Mouse (Mus musculus) kidney, postnatal 10 days (tissue): ENCODE results near the gene Fbxo40.

Experiments
- DNase-seq: peaks from one replicate; pipeline ENCODE4 v3.0.0; 2021; ENCODE audit warnings: mixed read lengths

The Fbxo40 gene

DNA sequence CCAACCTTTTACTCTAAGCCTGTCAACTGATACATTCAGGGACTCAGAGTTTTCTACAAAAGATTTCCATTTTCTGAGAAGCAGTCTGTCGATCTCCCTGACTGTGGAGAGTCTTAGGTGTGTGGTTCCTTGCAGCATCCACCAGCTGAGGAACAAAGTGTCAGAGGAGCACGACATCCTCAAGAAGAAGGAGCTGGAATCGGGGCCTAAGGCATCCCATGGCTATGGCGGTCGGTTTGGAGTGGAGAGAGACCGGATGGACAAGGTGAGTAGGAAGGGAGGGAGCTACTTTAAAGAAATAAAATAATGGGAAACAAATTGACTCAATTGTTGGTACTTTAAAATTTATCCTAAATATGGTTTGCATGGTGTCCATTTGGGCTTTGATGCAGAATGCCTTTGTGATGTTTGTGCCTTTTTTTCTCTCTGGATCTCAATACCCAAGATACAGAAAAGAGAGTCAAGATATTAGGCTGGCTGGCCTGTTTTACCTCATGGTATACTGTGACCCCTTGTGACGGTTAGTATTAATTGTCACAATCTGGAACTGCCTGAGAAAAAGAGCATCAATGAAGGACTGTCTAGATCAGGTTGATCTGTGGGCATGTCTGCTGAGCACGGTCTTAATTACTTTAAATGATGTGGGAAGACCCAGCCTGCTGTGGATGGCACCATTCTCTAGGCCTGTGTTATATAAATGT is 43.7 kb downstream of the Fbxo40 start:
- no peak for DNase-seq

- DNase-seq, result peak; percentile 16
These were observed 45.3 kb downstream of the Fbxo40 start for GRCm38 (mm10) chr16:36944895-36945424.

- no peak for DNase-seq
These were observed 46.7 kb downstream of the Fbxo40 start for GRCm38 (mm10) chr16:36943591-36943990.

DNA sequence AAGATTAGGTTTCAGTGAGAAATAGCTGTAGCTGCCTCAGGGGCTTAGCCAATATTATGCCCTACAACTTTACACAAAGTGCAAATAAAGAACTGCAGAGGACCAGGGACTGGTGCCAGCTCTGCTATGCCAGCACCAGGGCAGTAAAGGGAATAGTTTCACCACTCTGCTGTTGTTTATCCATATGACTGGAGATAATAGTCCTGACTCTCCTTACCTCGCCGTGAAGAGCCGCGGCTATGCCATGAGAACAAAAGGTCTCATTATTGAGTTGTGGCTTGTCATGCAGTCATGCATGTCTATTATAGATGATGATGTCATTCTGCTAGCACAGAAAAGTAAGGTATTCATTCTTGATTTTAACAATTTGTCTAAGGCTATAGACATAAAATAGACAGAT is 48.4 kb downstream of the Fbxo40 start:
- DNase-seq, result no peak

DNA sequence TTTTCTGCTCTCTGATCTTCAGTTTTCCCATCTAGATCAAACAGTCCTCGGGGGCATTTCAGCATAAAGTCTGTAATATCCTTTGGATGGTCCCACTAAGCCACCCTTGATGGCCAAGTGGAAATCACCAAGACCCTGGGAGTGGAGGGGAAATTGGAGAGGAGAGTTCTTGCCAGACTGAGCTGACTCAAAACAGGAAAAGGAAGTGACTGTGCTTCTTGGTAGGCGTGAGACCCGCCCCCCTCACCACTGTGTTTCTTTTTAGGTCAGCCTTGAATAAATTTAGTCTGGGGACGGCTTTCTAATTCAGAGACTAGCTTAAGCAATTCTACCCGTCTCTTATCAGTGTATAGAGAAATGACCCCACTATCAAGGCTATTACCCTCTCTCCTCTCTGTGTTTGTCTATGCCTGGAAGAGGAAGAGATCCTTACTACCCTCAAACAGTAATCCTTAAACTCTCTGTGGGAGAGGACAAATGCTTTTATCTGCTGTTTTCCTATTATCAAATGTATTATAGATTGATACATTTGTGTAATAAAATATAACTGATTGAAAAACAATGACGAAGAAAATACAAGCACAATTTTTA is 49.0 kb downstream of the Fbxo40 start:
- DNase-seq, result peak; percentile 18

DNA sequence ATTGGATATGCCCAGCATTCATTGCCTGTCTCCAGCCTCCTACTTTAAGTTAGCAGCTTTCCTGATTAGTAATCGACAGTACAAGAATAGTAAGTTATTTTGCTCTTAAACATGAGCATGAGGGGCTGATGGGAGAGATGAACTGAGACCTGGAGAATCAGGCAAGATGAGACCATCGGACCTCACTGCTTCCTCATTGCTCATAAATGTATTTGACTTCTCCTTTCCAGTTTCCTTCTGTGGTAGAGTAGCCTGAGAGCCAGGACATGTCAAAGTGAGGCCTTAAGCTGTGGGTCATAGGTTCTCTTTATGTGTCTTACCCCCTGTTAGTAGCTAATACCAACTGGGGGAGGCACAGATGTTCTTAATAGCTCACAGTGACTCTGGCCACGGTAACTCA is 54.5 kb downstream of the Fbxo40 start:
- no peak for DNase-seq

DNA sequence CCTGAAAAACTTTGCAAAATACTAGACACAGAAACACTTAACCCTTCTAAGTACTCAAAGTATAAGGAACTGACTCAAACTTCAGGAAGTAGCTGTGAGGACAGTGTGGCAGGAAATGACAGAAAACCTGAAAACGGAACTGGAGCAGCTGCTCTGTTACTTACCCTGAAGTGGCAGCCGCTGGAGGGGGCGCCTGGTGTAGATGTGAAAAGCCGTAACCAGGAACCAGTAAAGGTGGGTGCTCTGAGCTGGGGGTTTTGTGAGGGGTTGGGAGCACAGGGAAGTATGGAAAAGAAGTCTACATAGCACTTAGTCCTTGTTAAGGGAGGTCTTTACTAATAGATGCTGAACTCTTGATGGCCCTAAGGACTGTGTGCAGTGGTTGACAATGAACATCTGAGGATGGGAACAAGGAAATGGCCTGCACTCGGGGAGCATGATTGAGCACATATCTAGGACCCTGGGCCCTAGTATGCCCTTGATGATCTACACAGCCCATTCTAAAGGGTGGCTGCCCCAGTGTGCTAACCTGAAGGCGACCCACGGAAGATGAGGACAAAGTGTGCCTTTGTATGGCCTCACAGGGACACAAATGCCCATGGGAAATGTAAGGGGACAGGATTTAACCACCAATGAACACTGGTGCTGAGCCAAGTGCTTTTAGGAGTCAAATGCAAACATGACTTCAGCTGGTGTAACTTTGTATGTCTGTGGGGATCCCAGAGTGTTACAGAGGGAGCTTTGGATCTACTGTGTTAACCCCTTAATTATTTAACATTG is 55.2 kb downstream of the Fbxo40 start, which contains the start of gene Hcls1:
Gene Hcls1, plus strand, starts transcription at position 143 of the 780 bp plus-strand sequence.
- peak; percentile 35 for DNase-seq

GRCm38 (mm10) chr16:36934131-36934840 is 56.0 kb downstream of the Fbxo40 start:
- DNase-seq, result no peak

DNA sequence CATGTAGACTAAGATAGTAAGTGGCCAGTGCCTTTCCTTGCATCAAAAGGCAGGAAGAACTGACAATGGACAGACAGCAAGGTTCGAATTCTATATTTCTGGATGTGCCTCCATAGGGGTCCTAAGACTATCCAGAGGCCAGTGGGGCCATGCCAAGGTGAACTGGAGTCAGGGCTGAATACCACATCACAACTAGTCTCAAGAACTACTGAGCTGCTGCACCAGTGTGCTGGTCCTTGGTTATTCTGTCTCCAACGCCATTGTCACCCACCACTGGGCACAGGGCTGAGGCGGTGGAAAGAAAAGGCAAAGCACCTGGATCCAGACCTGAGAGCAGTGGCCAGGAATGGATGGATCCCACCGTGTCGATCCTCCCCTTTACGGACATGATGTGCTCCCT is 57.7 kb downstream of the Fbxo40 start:
- DNase-seq, result no peak

- DNase-seq, result no peak
These were observed 58.3 kb downstream of the Fbxo40 start for GRCm38 (mm10) chr16:36931976-36932375.

DNA sequence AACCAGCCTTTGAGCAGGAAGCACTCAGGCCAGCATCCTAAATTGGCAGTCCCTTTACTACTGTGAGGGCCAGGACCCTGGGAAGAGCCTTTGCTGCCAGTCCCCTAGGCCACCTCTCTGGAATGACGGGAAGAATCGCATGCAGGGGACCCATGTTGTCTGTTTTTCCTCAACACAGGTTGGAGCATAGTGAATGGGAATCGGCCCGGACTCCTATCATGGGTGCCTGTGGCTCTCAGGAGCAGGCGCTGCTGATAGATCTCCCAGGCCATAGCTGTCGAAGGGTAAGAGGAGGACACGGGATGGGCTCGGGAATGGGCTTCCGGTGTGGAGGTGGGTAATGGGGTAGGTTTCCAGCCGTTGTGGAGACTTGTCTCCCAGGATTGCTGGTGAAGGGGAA is 58.9 kb downstream of the Fbxo40 start:
- DNase-seq, result no peak

DNA sequence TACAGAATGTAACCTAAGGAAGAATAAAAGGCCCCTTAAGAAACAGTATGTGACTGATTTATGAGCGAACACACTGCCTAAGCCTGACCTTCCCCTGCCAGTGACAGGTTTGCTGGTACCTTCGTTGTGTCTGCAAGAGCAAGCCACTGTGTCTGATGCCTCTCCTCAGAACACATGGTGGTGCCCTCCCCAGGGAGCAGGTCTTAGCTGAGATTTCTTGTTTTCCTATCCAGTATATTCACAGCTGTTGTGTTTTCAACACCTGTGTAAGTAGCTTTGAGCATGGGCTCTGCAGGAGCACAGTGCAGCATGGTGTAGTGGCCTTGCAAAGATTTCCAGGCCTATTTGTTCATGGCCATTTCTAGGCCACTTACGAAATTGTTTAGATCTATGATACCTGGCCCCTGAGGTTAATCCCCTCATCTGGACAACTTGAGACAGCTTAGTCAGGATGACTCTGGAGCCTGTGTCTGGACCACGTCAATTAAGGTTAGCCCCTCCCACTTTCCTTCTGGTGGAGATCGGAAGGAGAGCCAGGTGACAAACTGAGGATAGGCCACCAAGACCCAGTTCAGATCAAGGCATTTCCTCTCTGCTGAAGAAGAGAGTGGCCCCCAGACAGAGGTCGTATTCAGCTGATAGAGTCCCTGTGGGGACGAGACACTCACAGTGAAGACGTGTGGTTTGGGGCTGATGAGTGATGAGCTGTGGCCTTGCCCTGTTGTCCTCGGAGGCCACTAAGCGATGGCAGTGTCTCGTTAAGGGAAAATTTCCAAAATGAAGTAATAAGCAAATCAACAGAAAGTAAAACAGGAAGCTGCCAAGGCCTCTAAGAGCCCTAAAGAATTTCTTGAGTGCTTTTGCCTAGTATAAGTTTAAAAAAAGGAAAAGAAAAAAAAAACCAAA is 59.8 kb downstream of the Fbxo40 start:
- no peak for DNase-seq

DNA sequence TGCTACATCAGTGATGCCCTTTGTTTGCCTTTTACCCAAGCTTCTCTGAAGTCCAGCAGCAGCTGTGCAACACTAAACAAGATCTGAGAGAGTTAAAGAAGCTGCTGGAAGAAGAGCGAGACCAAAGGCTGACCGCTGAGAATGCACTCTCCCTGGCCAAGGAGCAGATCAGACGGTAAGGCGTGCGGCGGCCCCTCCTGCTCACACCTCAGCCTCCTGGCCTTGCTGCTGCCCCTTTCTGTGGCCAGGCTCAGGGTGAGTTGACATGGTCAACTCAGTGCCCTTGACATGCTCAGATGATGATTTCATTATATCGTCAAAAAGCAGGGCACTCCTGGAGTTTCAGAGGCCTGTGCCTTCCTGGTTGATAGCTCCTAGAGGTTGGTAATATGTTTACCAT is 61.1 kb downstream of the Fbxo40 start:
- no peak for DNase-seq

DNA sequence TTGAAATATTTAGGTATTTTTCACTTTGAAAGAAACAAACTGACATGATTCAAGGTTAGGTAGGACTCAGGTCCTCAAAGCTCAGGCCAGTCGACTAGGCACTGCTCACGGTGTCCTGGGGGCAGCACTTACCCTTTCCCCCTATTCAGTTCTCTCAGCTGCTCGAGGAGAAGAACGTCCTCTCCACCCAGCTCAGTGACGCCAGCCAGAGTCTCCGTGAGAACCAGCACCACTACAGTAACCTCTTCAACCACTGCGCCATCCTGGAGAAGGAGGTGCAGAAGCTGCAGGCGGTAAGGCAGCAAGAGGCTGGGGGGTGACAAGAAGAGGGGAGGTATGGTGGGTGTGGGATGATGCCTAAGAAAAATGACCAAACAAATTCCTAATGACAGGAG is 62.2 kb downstream of the Fbxo40 start:
- no peak for DNase-seq

GRCm38 (mm10) chr16:36927495-36928105 is 62.7 kb downstream of the Fbxo40 start:
- DNase-seq, result no peak

GRCm38 (mm10) chr16:36926514-36927447 is 63.5 kb downstream of the Fbxo40 start:
- DNase-seq, result no peak

DNA sequence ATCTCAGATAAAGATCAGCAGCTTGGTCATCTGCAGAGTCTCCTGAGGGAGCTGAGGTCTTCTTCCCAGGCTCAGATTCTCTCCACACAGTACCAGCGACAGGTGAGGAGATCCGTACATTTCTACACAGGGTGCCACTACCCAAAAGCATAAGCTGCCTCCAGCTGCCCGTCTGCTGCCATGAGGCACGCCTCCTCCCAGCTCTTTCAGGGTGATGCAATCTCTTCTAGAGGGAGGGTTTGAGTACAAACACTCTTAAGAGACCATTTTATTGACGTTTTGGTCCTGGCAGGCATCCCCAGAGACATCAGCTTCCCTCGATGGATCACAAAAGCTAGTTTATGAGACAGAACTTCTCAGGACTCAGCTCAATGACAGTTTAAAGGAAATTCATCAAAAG is 64.5 kb downstream of the Fbxo40 start:
- no peak for DNase-seq

DNA sequence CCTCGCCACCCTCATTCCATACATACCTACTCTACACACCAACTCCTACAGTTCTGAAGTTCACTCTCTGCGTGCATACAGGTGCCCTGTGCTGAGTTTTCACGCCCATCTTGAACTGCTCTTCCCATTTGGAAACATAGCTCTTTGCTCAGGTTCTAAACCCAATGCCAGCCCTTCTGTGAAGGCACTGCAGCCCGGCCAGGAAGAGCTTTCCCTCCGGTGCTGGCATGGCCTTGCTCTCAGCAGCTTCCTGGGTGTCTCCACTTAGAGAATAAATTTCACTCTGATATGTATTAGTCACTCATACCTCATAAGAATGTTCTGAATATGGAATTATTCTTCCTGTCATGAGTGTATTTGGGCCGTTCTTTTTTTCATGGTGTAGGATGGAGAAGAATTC is 64.9 kb downstream of the Fbxo40 start:
- no peak for DNase-seq

GRCm38 (mm10) chr16:36924312-36924711 is 66.0 kb downstream of the Fbxo40 start:
- DNase-seq, result no peak

DNA sequence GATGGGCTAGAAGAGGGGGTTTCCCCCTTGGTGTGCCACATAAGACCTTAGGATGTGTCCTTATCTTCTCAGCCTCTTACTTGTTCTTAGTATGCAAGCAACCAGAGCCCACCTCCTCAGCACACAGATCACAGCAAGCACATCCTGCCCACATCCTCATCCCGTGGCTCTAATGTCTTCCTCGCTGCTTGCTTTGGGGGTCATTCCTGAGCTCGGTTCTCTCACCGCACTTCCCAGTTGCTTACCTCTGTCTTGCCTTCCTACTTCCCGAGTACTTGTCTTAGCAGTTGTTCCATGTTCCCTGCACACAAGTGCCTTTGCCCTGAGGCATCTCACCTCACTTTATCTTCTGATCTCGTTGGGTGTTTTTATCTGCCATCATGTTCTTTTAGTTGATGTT is 68.3 kb downstream of the Fbxo40 start:
- DNase-seq, result no peak
